Mouse (Mus musculus) CH12.LX (cell line): ENCODE measurements around the gene Rrp7a.
A peak's percentile ranks its signal among the peaks of the same experiment; 100 is the strongest.

Source experiments
- CTCF ChIP-seq, 2 experiments: IDR thresholded peaks in 1 of 2; conservative IDR thresholded peaks in 1 of 2; 2 replicates each; pipeline ENCODE4 v1.5.1; 2011 to 2012; ENCODE audit warnings: low read depth in 2 of 2, low read length in 2 of 2, improper control_type of control experiment in 1 of 2, inconsistent platforms in 1 of 2, mild to moderate bottlenecking in 1 of 2, moderate library complexity in 1 of 2
- UBTF ChIP-seq: IDR thresholded peaks from 2 replicates; pipeline ENCODE4 v1.6.1; 2012; ENCODE audit warnings: low read depth, mild to moderate bottlenecking, inconsistent platforms, low read length, improper control_type of control experiment, moderate library complexity

GRCm38 (mm10) chr15:83150073-83150442, 27.5 kb upstream of the Rrp7a start:
- TF ChIP-seq UBTF = no peak
- TF ChIP-seq CTCF (conservative IDR thresholded peaks at IDR 0.05 in 1 of 2, IDR thresholded peaks at IDR 0.05 in 1 of 2; ENCODE audit: low read depth in 2 of 2, low read length in 2 of 2) = peak in 1 of 2 experiments; percentile 0; a peak in 1 of 4 replicates
